Mouse (Mus musculus) MEL (cell line): ENCODE measurements around the gene Cdkn1b.

ENCODE experiments used
- CTCF ChIP-seq, 3 experiments: IDR thresholded peaks in 2 of 3; conservative IDR thresholded peaks in 1 of 3; 2 replicates each; pipeline ENCODE4 v1.5.1; 2011 to 2012; ENCODE audit warnings: low read length in 3 of 3, low read depth in 2 of 3, mild to moderate bottlenecking in 2 of 3, improper control_type of control experiment in 1 of 3, inconsistent platforms in 1 of 3, mixed read lengths in 1 of 3, moderate library complexity in 1 of 3; ENCODE audit not compliant: control insufficient read depth in 1 of 3, insufficient read depth in 1 of 3, poor library complexity in 1 of 3, severe bottlenecking in 1 of 3
- EP300 ChIP-seq, 2 experiments: IDR thresholded peaks; 2 replicates each; pipeline ENCODE4 v1.6.1; 2011; ENCODE audit warnings: improper control_type of control experiment in 2 of 2, low read length in 2 of 2, low read depth in 1 of 2, mild to moderate bottlenecking in 1 of 2
- GABPA ChIP-seq: IDR thresholded peaks from 2 replicates; pipeline ENCODE4 v1.6.1; 2012; ENCODE audit warnings: low read depth, mild to moderate bottlenecking, inconsistent platforms, low read length, improper control_type of control experiment, moderate library complexity
- NRF1 ChIP-seq: IDR thresholded peaks from 2 replicates; pipeline ENCODE4 v1.6.1; 2014; ENCODE audit warnings: low read depth, mild to moderate bottlenecking, inconsistent platforms, low read length, improper control_type of control experiment, moderate library complexity; ENCODE audit not compliant: poor library complexity, insufficient read depth, severe bottlenecking
- POLR2A ChIP-seq, 2 experiments: IDR thresholded peaks; 2 replicates each; pipeline ENCODE4 v1.6.1; 2011 to 2012; ENCODE audit warnings: low read length in 2 of 2, mild to moderate bottlenecking in 2 of 2, control low read depth in 1 of 2, improper control_type of control experiment in 1 of 2, low read depth in 1 of 2, moderate library complexity in 1 of 2; ENCODE audit not compliant: control insufficient read depth in 1 of 2, insufficient read depth in 1 of 2, poor library complexity in 1 of 2
- POLR2AphosphoS5 ChIP-seq: IDR thresholded peaks from 2 replicates; pipeline ENCODE4 v1.6.1; 2012; ENCODE audit warnings: low read depth, borderline replicate concordance, mild to moderate bottlenecking, inconsistent platforms, low read length, moderate library complexity, mixed read lengths
- RCOR1 ChIP-seq: IDR thresholded peaks from 2 replicates; pipeline ENCODE4 v1.6.1; 2012; ENCODE audit warnings: low read depth, mild to moderate bottlenecking, inconsistent platforms, low read length, improper control_type of control experiment
- TAL1 ChIP-seq: IDR thresholded peaks from 2 replicates; pipeline ENCODE4 v1.6.1; 2012; ENCODE audit warnings: mild to moderate bottlenecking, inconsistent platforms, low read length, moderate library complexity, mixed read lengths
- TBP ChIP-seq: IDR thresholded peaks from 2 replicates; pipeline ENCODE4 v1.8.0; 2011; ENCODE audit warnings: low read depth, low read length, improper control_type of control experiment
- USF1 ChIP-seq: IDR thresholded peaks from 2 replicates; pipeline ENCODE4 v1.6.1; 2014; ENCODE audit warnings: low read depth, mild to moderate bottlenecking, inconsistent platforms, low read length, improper control_type of control experiment, moderate library complexity

- TF ChIP-seq POLR2AphosphoS5, result no peak
- no peak for TF ChIP-seq EP300 (IDR thresholded peaks at IDR 0.05; ENCODE audit: low read depth in 1 of 2, low read length in 2 of 2)
- no peak for TF ChIP-seq GABPA
- TF ChIP-seq TAL1, result no peak
- TF ChIP-seq USF1, result no peak
- TF ChIP-seq POLR2A (IDR thresholded peaks at IDR 0.05; ENCODE audit: control insufficient read depth in 1 of 2, insufficient read depth in 1 of 2, low read depth in 1 of 2, low read length in 2 of 2, poor library complexity in 1 of 2), result no peak
- no peak for TF ChIP-seq CTCF (IDR thresholded peaks at IDR 0.05 in 2 of 3, conservative IDR thresholded peaks at IDR 0.05 in 1 of 3; ENCODE audit: control insufficient read depth in 1 of 3, insufficient read depth in 1 of 3, low read depth in 2 of 3, low read length in 3 of 3, poor library complexity in 1 of 3, severe bottlenecking in 1 of 3)
- TF ChIP-seq NRF1, result no peak
- TF ChIP-seq TBP, result no peak
- TF ChIP-seq RCOR1, result no peak
These were observed 42.9 kb upstream of the Cdkn1b start for GRCm38 (mm10) chr6:134877276-134877675.
